ENCODE assay signal across 19 mouse cellular contexts in genomic region chr11:62540167-62540566, GRCm38 (mm10).
"Had no signal": no experiment of that assay in that cellular context is flagged by ENCODE, and none has a peak within 500 bp of the region (broad histone marks: within the 10 kb centered on the region; RNA-seq: fewer than 3 reads in every experiment).

No protein-coding gene starts in this region.

- DNase-seq: liver, postnatal 0 days; lung, adult 2 months; lung, postnatal 14 days; lung, postnatal 36 days; retina, postnatal 1 day; right cerebral cortex, adult 18-20 months; right cerebral cortex, postnatal 25 days; thymus, adult 2 months; thymus, postnatal 25 days; thymus, postnatal 4 days had no signal

- H3K36me3 ChIP-seq: liver, embryonic 15.5 days; lung, embryonic 15.5 days; neural tube, embryonic 12.5 days; stomach, embryonic 15.5 days had no signal

- H3K27ac ChIP-seq: liver, embryonic 15.5 days; lung, embryonic 15.5 days; macrophage; midbrain, embryonic 13.5 days; neural tube, embryonic 12.5 days; stomach, embryonic 15.5 days; stomach, postnatal 0 days had no signal

- H3K27me3 ChIP-seq: midbrain, embryonic 13.5 days; midbrain, embryonic 15.5 days; neural tube, embryonic 12.5 days; stomach, embryonic 15.5 days had no signal

- H3K9ac ChIP-seq: stomach, embryonic 15.5 days had no signal

- H3K9me3 ChIP-seq: liver, embryonic 15.5 days; lung, embryonic 15.5 days; megakaryocyte, embryonic 14.5 days; midbrain, embryonic 13.5 days; midbrain, embryonic 15.5 days; neural tube, embryonic 12.5 days; stomach, embryonic 15.5 days had no signal

- H3K4me3 ChIP-seq: neural tube, embryonic 12.5 days had no signal
